Mouse (Mus musculus): Measurements from ENCODE around the gene Tenm4. TPM values are rescaled to one million over a fixed set of nuclear protein-coding genes. Genes with fewer than 3 reads are reported as not detected.

Gene Tenm4
- 12.7 and 15.5 TPM in 2 replicates for polyA plus RNA-seq (2012; rRNA removed)
- 37.4 and 41.6 TPM in 2 replicates for polyA plus RNA-seq (2014; fragmentation: Nextera tagmentation; extraction: Ambion mirVana)

GRCm38 (mm10) chr7:96170924-96171595, at the start of gene Tenm4:
Gene Tenm4, plus strand, starts transcription at chr7:96171246.
- Histone ChIP-seq H3K4me2 (replicated peaks; ENCODE audit: low read depth, low read length, severe bottlenecking) (no peak within 1 kb of the TSS), H3K9ac (ENCODE audit: low read depth, low read length, severe bottlenecking) (no peak within 1 kb of the TSS), H3K27ac (replicated peaks; ENCODE audit: low read depth, low read length) (no peak within 1 kb of the TSS), H3K9me3 (ENCODE audit: control insufficient read depth, low read length) (no peaks in the 10 kb centered on the region), H3K4me3 (replicated peaks; ENCODE audit: low read length) (no peak within 1 kb of the TSS), H3K36me3 (ENCODE audit: control insufficient read depth, insufficient read depth, low read length) (no peaks in the 10 kb centered on the region), H3K4me1 (ENCODE audit: control insufficient read depth, insufficient read depth, low read length) (no peaks in the 10 kb centered on the region), H3K27me3 (ENCODE audit: control insufficient read depth, insufficient read depth, low read length) (no peaks in the 10 kb centered on the region)
- no peak for TF ChIP-seq POLR2A (IDR thresholded peaks at IDR 0.05; ENCODE audit: borderline replicate concordance, extremely low read depth, insufficient read depth, insufficient read length)
- ATAC-seq (ENCODE audit: low FRiP score, low read depth) (no peak), DNase-seq (ENCODE audit: low spot score) (no peak)
- 40% methylated on average over 14 of the region's 14 CpGs for WGBS

GRCm38 (mm10) chr7:96130763-96131162, 40.3 kb upstream of the Tenm4 start:
- Histone ChIP-seq H3K36me3 (ENCODE audit: control insufficient read depth, insufficient read depth, low read length) (no peaks in the 10 kb centered on the region), H3K9ac (ENCODE audit: low read depth, low read length, severe bottlenecking) (no peak overlapping the region), H3K27me3 (ENCODE audit: control insufficient read depth, insufficient read depth, low read length) (no peaks in the 10 kb centered on the region), H3K4me3 (replicated peaks; ENCODE audit: low read length) (no peak overlapping the region), H3K9me3 (ENCODE audit: control insufficient read depth, low read length) (no peaks in the 10 kb centered on the region), H3K4me1 (ENCODE audit: control insufficient read depth, insufficient read depth, low read length) (no peaks in the 10 kb centered on the region), H3K27ac (replicated peaks; ENCODE audit: low read depth, low read length) (no peak overlapping the region), H3K4me2 (replicated peaks; ENCODE audit: low read depth, low read length, severe bottlenecking) (no peak overlapping the region)
- WGBS = 56% methylated on average over 4 of the region's 4 CpGs
- DNase-seq (ENCODE audit: low spot score) (no peak), ATAC-seq (ENCODE audit: low FRiP score, low read depth) (no peak)
- no peak for TF ChIP-seq POLR2A (IDR thresholded peaks at IDR 0.05; ENCODE audit: borderline replicate concordance, extremely low read depth, insufficient read depth, insufficient read length)

DNA sequence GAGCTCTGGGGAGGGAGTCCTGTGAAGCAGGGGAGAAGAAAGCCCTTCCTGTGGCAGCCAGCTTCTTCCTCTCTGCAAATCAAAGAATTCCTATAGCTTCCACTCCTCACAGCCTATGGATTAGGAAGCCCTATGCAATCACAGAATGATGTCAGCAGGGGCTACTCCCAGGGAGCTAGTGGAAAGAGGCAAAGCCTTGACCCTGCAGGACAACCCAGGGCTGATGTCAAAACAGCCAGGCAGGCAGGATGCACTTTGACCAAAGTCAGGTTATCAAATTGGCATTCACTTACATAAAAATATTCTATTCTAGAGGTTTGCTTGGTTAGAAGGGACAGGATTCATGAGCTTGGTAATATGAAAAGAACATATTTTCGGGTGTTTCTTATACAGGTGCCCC, 39.9 kb upstream of the Tenm4 start:
- H3K9me3 ChIP-seq (ENCODE audit: control insufficient read depth, low read length) = no peaks in the 10 kb centered on the region
- ATAC-seq (ENCODE audit: low FRiP score, low read depth) = no peak

DNA sequence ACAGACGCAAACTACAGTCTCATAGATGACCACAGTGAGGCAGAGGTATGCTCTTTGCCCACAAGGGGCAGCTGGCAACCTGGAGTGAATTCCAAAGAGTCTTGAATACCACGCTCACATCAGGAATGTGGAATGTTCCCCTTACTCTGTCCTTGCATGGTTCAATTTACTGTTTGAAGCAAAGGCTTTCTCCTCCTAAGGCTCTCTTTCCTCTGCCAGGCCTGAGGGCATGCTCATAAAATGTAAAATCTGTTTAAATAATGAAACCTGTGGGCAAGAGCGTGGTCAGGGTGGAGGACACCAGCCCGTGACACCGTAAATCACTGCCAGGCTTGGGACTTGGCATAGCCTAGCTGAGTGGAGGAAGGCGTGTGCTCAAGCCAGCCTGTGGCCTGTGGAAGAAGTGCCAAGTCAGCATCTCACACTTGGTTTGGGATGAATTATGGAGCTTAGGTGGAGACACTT, 34.5 kb upstream of the Tenm4 start:
- DNase-seq (ENCODE audit: low spot score) (peak; percentile 18), ATAC-seq (ENCODE audit: low FRiP score, low read depth) (peak; percentile 65; the same call in 1 of the 2 replicates)
- TF ChIP-seq POLR2A (IDR thresholded peaks at IDR 0.05; ENCODE audit: borderline replicate concordance, extremely low read depth, insufficient read depth, insufficient read length) = no peak
- H3K27me3 ChIP-seq (ENCODE audit: control insufficient read depth, insufficient read depth, low read length) = no peaks in the 10 kb centered on the region
- H3K27ac ChIP-seq (replicated peaks; ENCODE audit: low read depth, low read length) = no peak overlapping the region
- 53% methylated on average over 6 of the region's 6 CpGs for WGBS
- no peak overlapping the region for H3K4me2 ChIP-seq (replicated peaks; ENCODE audit: low read depth, low read length, severe bottlenecking)
- no peak overlapping the region for H3K9ac ChIP-seq (ENCODE audit: low read depth, low read length, severe bottlenecking)
- H3K36me3 ChIP-seq (ENCODE audit: control insufficient read depth, insufficient read depth, low read length) = no peaks in the 10 kb centered on the region
- H3K4me3 ChIP-seq (replicated peaks; ENCODE audit: low read length) = no peak overlapping the region
- no peaks in the 10 kb centered on the region for H3K4me1 ChIP-seq (ENCODE audit: control insufficient read depth, insufficient read depth, low read length)
- no peaks in the 10 kb centered on the region for H3K9me3 ChIP-seq (ENCODE audit: control insufficient read depth, low read length)

More for the DNA sequence above, 39.9 kb upstream of the Tenm4 start:
- H3K4me3 ChIP-seq (replicated peaks; ENCODE audit: low read length) = no peak overlapping the region
- no peak overlapping the region for H3K4me2 ChIP-seq (replicated peaks; ENCODE audit: low read depth, low read length, severe bottlenecking)
- DNase-seq (ENCODE audit: low spot score) = no peak
- 76% methylated on average over 1 of the region's 1 CpGs for WGBS
- TF ChIP-seq POLR2A (IDR thresholded peaks at IDR 0.05; ENCODE audit: borderline replicate concordance, extremely low read depth, insufficient read depth, insufficient read length) = no peak
- no peak overlapping the region for H3K9ac ChIP-seq (ENCODE audit: low read depth, low read length, severe bottlenecking)
- H3K27ac ChIP-seq (replicated peaks; ENCODE audit: low read depth, low read length) = no peak overlapping the region
- no peaks in the 10 kb centered on the region for H3K36me3 ChIP-seq (ENCODE audit: control insufficient read depth, insufficient read depth, low read length)
- H3K27me3 ChIP-seq (ENCODE audit: control insufficient read depth, insufficient read depth, low read length) = no peaks in the 10 kb centered on the region
- no peaks in the 10 kb centered on the region for H3K4me1 ChIP-seq (ENCODE audit: control insufficient read depth, insufficient read depth, low read length)

GRCm38 (mm10) chr7:96141876-96142275, 29.2 kb upstream of the Tenm4 start:
- no peak for DNase-seq (ENCODE audit: low spot score)
- WGBS = 81% methylated on average over 4 of the region's 4 CpGs
- ATAC-seq (ENCODE audit: low FRiP score, low read depth) = no peak

More at GRCm38 (mm10) chr7:96141876-96142275, 29.2 kb upstream of the Tenm4 start:
- no peaks in the 10 kb centered on the region for H3K27me3 ChIP-seq (ENCODE audit: control insufficient read depth, insufficient read depth, low read length)
- H3K36me3 ChIP-seq (ENCODE audit: control insufficient read depth, insufficient read depth, low read length) = no peaks in the 10 kb centered on the region
- TF ChIP-seq POLR2A (IDR thresholded peaks at IDR 0.05; ENCODE audit: borderline replicate concordance, extremely low read depth, insufficient read depth, insufficient read length) = no peak
- no peaks in the 10 kb centered on the region for H3K9me3 ChIP-seq (ENCODE audit: control insufficient read depth, low read length)
- H3K4me1 ChIP-seq (ENCODE audit: control insufficient read depth, insufficient read depth, low read length) = no peaks in the 10 kb centered on the region
- no peak overlapping the region for H3K4me3 ChIP-seq (replicated peaks; ENCODE audit: low read length)
- H3K27ac ChIP-seq (replicated peaks; ENCODE audit: low read depth, low read length) = no peak overlapping the region
- no peak overlapping the region for H3K4me2 ChIP-seq (replicated peaks; ENCODE audit: low read depth, low read length, severe bottlenecking)
- H3K9ac ChIP-seq (ENCODE audit: low read depth, low read length, severe bottlenecking) = no peak overlapping the region

Measured in limb, embryonic 14.5 days (tissue).